Mouse (Mus musculus) intestine, embryonic 14.5 days (tissue): ENCODE results near the gene Ezr. TPM values are rescaled to one million over a fixed set of nuclear protein-coding genes. Genes with fewer than 3 reads are reported as not detected.
A peak's percentile ranks its signal among the peaks of the same experiment; 100 is the strongest.

ENCODE experiments used
- ATAC-seq: fragments of 200-750 bp; cut with Nextera tagmentation; replicated peaks from 2 replicates; pipeline ENCODE4 v1.8.0; 2017; ENCODE audit warnings: low read depth, moderate number of reproducible peaks, moderate TSS enrichment, moderate library complexity; ENCODE audit not compliant: low FRiP score, low TSS enrichment
- DNase-seq: peaks from one replicate; pipeline ENCODE4 v3.0.0-alpha.2; 2018; ENCODE audit warnings: low spot score
- H3K27ac ChIP-seq: fragments of 300-500 bp; sonication (generic); 2 replicates; pipeline ENCODE4 v1.5.1; 2014; ENCODE audit warnings: low read depth, mild to moderate bottlenecking, control low read depth
- H3K27me3 ChIP-seq: fragments of 300-500 bp; sonication (generic); replicated peaks from 2 replicates; pipeline ENCODE4 v1.6.1; 2014; ENCODE audit warnings: low read length, control low read depth; ENCODE audit not compliant: control insufficient read depth, insufficient read depth
- H3K36me3 ChIP-seq: fragments of 300-500 bp; sonication (generic); 2 replicates; pipeline ENCODE4 v1.6.1; 2014; ENCODE audit warnings: low read length, control low read depth; ENCODE audit not compliant: control insufficient read depth, insufficient read depth
- H3K4me1 ChIP-seq: fragments of 300-500 bp; sonication (generic); replicated peaks from 2 replicates; pipeline ENCODE4 v1.6.1; 2014; ENCODE audit warnings: low read length, control low read depth, mixed read lengths; ENCODE audit not compliant: control insufficient read depth, insufficient read depth
- H3K4me2 ChIP-seq: fragments of 300-500 bp; sonication (generic); 2 replicates; pipeline ENCODE4 v1.6.1; 2014; ENCODE audit warnings: low read length
- H3K4me3 ChIP-seq: fragments of 300-500 bp; sonication (generic); 2 replicates; pipeline ENCODE4 v1.5.1; 2014; ENCODE audit warnings: low read depth, low read length, control low read depth, mixed read lengths
- H3K9ac ChIP-seq: fragments of 300-500 bp; sonication (generic); 2 replicates; pipeline ENCODE4 v1.6.1; 2014; ENCODE audit warnings: mild to moderate bottlenecking, low read length
- H3K9me3 ChIP-seq: fragments of 300-500 bp; sonication (generic); 2 replicates; pipeline ENCODE4 v1.6.1; 2016; ENCODE audit warnings: low read length, control low read depth; ENCODE audit not compliant: control insufficient read depth
- WGBS: fragments of 180-500 bp; shearing (Covaris S2); extraction: QIAGEN DNeasy Blood & Tissue Kit; methylation state at CpG from one replicate; pipeline ENCODE4 v1.1.7; 2014; 5-methylcytosine and 5-hydroxymethylcytosine counted together
- polyA plus RNA-seq: library from polyadenylated mRNA; unstranded; fragments of >200 nt; fragmentation: Nextera tagmentation; extraction: Ambion mirVana; gene quantifications from 2 replicates; pipeline ENCODE4 v1.2.1, GENCODE M21; 2014

Ezr gene
- polyA plus RNA-seq, 1 experiment from 2014 or later = 176 TPM

- Histone ChIP-seq H3K9ac (peak overlapping the region; percentile 87), H3K27ac (peak overlapping the region; percentile 93), H3K36me3 (no peaks in the 10 kb centered on the region), H3K4me3 (peak overlapping the region; percentile 89), H3K9me3 (no peaks in the 10 kb centered on the region), H3K27me3 (peaks cover 7% of the 10 kb centered on the region; the same call in 1 of the 2 replicates), H3K4me1 (peaks cover 22% of the 10 kb centered on the region), H3K4me2 (peak overlapping the region; percentile 82)
- ATAC-seq (no peak), DNase-seq (peak; percentile 88)
- under 1% methylated on average over 21 of the region's 21 CpGs for WGBS
These were observed 504 bp downstream of the Ezr start for GRCm38 (mm10) chr17:6782033-6782526.

- peak overlapping the region; percentile 82 for H3K4me2 ChIP-seq
- H3K9ac ChIP-seq = peak overlapping the region; percentile 87
- peaks cover 7% of the 10 kb centered on the region; the same call in 1 of the 2 replicates for H3K27me3 ChIP-seq
- no peak for ATAC-seq
- WGBS = 53% methylated on average over 6 of the region's 6 CpGs
- no peaks in the 10 kb centered on the region for H3K9me3 ChIP-seq
- peaks cover 23% of the 10 kb centered on the region for H3K4me1 ChIP-seq
- no peak for DNase-seq
- H3K36me3 ChIP-seq = no peaks in the 10 kb centered on the region
- no peak overlapping the region for H3K27ac ChIP-seq
- H3K4me3 ChIP-seq = peak overlapping the region; percentile 89
These were observed 1.3 kb downstream of the Ezr start for GRCm38 (mm10) chr17:6781273-6781672.

- H3K4me2 ChIP-seq = peak overlapping the region; percentile 82
- 49% methylated on average over 4 of the region's 4 CpGs for WGBS
- no peak for ATAC-seq
- peak overlapping the region; percentile 89 for H3K4me3 ChIP-seq
- H3K27me3 ChIP-seq = peaks cover 7% of the 10 kb centered on the region; the same call in 1 of the 2 replicates
- peaks cover 23% of the 10 kb centered on the region for H3K4me1 ChIP-seq
- no peaks in the 10 kb centered on the region for H3K9me3 ChIP-seq
- no peaks in the 10 kb centered on the region for H3K36me3 ChIP-seq
- DNase-seq = no peak
- peak overlapping the region; percentile 87 for H3K9ac ChIP-seq
- no peak overlapping the region for H3K27ac ChIP-seq
These were observed 2.0 kb downstream of the Ezr start for GRCm38 (mm10) chr17:6780521-6781115.

GRCm38 (mm10) chr17:6779632-6780031 lies 3.0 kb downstream of the Ezr start:
- Histone ChIP-seq H3K4me3 (peak overlapping the region; percentile 89), H3K4me1 (peaks cover 23% of the 10 kb centered on the region), H3K4me2 (peak overlapping the region; percentile 82), H3K9me3 (no peaks in the 10 kb centered on the region), H3K9ac (no peak overlapping the region), H3K36me3 (no peaks in the 10 kb centered on the region), H3K27ac (no peak overlapping the region), H3K27me3 (peaks cover 7% of the 10 kb centered on the region; the same call in 1 of the 2 replicates)
- WGBS = 19% methylated on average over 7 of the region's 7 CpGs
- DNase-seq = no peak
- no peak for ATAC-seq

GRCm38 (mm10) chr17:6778771-6779509 lies 3.6 kb downstream of the Ezr start:
- H3K27me3 ChIP-seq = peaks cover 7% of the 10 kb centered on the region; the same call in 1 of the 2 replicates
- H3K4me2 ChIP-seq = peak overlapping the region; percentile 82
- 6% methylated on average over 23 of the region's 23 CpGs for WGBS
- H3K4me3 ChIP-seq = peak overlapping the region; percentile 89
- peak overlapping the region; percentile 57 for H3K27ac ChIP-seq
- ATAC-seq (no peak), DNase-seq (peak; percentile 80)
- no peaks in the 10 kb centered on the region for H3K9me3 ChIP-seq
- peaks cover 22% of the 10 kb centered on the region for H3K4me1 ChIP-seq
- peak overlapping the region; percentile 23 for H3K9ac ChIP-seq
- H3K36me3 ChIP-seq = no peaks in the 10 kb centered on the region

- under 1% methylated on average over 9 of the region's 9 CpGs for WGBS
- Histone ChIP-seq H3K4me1 (peaks cover 18% of the 10 kb centered on the region), H3K27ac (peak overlapping the region; percentile 57), H3K9me3 (no peaks in the 10 kb centered on the region), H3K9ac (peak overlapping the region; percentile 23; the same call in 1 of the 2 replicates), H3K4me2 (peak overlapping the region; percentile 82), H3K36me3 (no peaks in the 10 kb centered on the region), H3K4me3 (peak overlapping the region; percentile 89), H3K27me3 (peaks cover 7% of the 10 kb centered on the region; the same call in 1 of the 2 replicates)
- DNase-seq (peak; percentile 79), ATAC-seq (no peak)
These were observed 4.3 kb downstream of the Ezr start for GRCm38 (mm10) chr17:6778332-6778683.

GRCm38 (mm10) chr17:6777629-6778331 lies 4.8 kb downstream of the Ezr start:
- no peaks in the 10 kb centered on the region for H3K9me3 ChIP-seq
- no peak for DNase-seq
- H3K9ac ChIP-seq = no peak overlapping the region
- peaks cover 18% of the 10 kb centered on the region for H3K4me1 ChIP-seq
- peak overlapping the region; percentile 82 for H3K4me2 ChIP-seq
- 57% methylated on average over 12 of the region's 12 CpGs for WGBS
- peak overlapping the region; percentile 89 for H3K4me3 ChIP-seq
- no peak for ATAC-seq
- H3K36me3 ChIP-seq = no peaks in the 10 kb centered on the region
- peaks cover 7% of the 10 kb centered on the region; the same call in 1 of the 2 replicates for H3K27me3 ChIP-seq
- no peak overlapping the region; the same call in 1 of the 2 replicates for H3K27ac ChIP-seq

- Histone ChIP-seq H3K4me1 (peaks cover 18% of the 10 kb centered on the region), H3K4me2 (no peak overlapping the region), H3K9ac (no peak overlapping the region), H3K27me3 (peaks cover 7% of the 10 kb centered on the region; the same call in 1 of the 2 replicates), H3K4me3 (no peak overlapping the region), H3K36me3 (no peaks in the 10 kb centered on the region), H3K27ac (no peak overlapping the region; the same call in 1 of the 2 replicates), H3K9me3 (no peaks in the 10 kb centered on the region)
- 50% methylated on average over 6 of the region's 6 CpGs for WGBS
- no peak for ATAC-seq
- DNase-seq = no peak
These were observed 5.5 kb downstream of the Ezr start for GRCm38 (mm10) chr17:6777061-6777460.
